Mouse (Mus musculus) heart, postnatal 0 days (tissue): ENCODE data around the gene Rgs6. TPM values are rescaled to one million over a fixed set of nuclear protein-coding genes. Genes with fewer than 3 reads are reported as not detected.

Experiments
- ATAC-seq: fragments of 200-750 bp; cut with Nextera tagmentation; 2 replicates; pipeline ENCODE4 v1.8.0; 2017; ENCODE audit warnings: low read depth, moderate number of reproducible peaks, moderate library complexity; ENCODE audit not compliant: insufficient read depth
- DNase-seq: peaks from one replicate; pipeline ENCODE4 v3.0.0-alpha.2; 2016; ENCODE audit warnings: low spot score
- H3K27ac ChIP-seq: fragments of 300-500 bp; sonication (generic); 2 replicates; pipeline ENCODE4 v1.5.1; 2014; ENCODE audit warnings: low read depth, mild to moderate bottlenecking
- H3K27me3 ChIP-seq: fragments of 300-500 bp; sonication (generic); 2 replicates; pipeline ENCODE4 v1.6.1; 2014; ENCODE audit warnings: low read length, mixed read lengths; ENCODE audit not compliant: control insufficient read depth, insufficient read depth
- H3K36me3 ChIP-seq: fragments of 300-500 bp; sonication (generic); replicated peaks from 2 replicates; pipeline ENCODE4 v1.6.1; 2014; ENCODE audit warnings: low read length, mixed read lengths; ENCODE audit not compliant: control insufficient read depth, insufficient read depth
- H3K4me1 ChIP-seq: fragments of 300-500 bp; sonication (generic); 2 replicates; pipeline ENCODE4 v1.6.1; 2014; ENCODE audit warnings: antibody characterized with exemption; ENCODE audit not compliant: control insufficient read depth, insufficient read depth
- H3K4me2 ChIP-seq: fragments of 300-500 bp; sonication (generic); 2 replicates; pipeline ENCODE4 v1.6.1; 2014; ENCODE audit warnings: low read depth, mild to moderate bottlenecking, low read length, moderate library complexity
- H3K4me3 ChIP-seq: fragments of 300-500 bp; sonication (generic); 2 replicates; pipeline ENCODE4 v1.5.1; 2014; ENCODE audit warnings: low read depth, low read length
- H3K9ac ChIP-seq: fragments of 300-500 bp; sonication (generic); replicated peaks from 2 replicates; pipeline ENCODE4 v1.6.1; 2014; ENCODE audit warnings: low read depth, low read length, mixed read lengths
- H3K9me3 ChIP-seq: fragments of 300-500 bp; sonication (generic); replicated peaks from 2 replicates; pipeline ENCODE4 v1.6.1; 2016; ENCODE audit warnings: low read length; ENCODE audit not compliant: control insufficient read depth
- CTCF ChIP-seq: IDR thresholded peaks from 2 replicates; pipeline ENCODE4 v1.5.1; 2016; ENCODE audit warnings: antibody characterized with exemption, control low read depth, low read depth
- EP300 ChIP-seq: IDR thresholded peaks from 2 replicates; pipeline ENCODE4 v1.6.1; 2016; ENCODE audit warnings: antibody characterized with exemption, low read depth
- WGBS: fragments of 180-500 bp; shearing (Covaris S2); extraction: QIAGEN DNeasy Blood & Tissue Kit; methylation state at CpG from one replicate; pipeline ENCODE4 v1.1.7; 2014; 5-methylcytosine and 5-hydroxymethylcytosine counted together
- polyA plus RNA-seq: library from polyadenylated mRNA; unstranded; fragments of >200 nt; fragmentation: Nextera tagmentation; extraction: Ambion mirVana; gene quantifications from 2 replicates; pipeline ENCODE4 v1.2.1, GENCODE M21; 2015
- total RNA-seq: library from RNA; depleted of rRNA; stranded (reverse); fragments of >200 nt; gene quantifications from 2 replicates; pipeline ENCODE4 v1.2.3, GENCODE M21; 2014; ENCODE audit warnings: low replicate concordance

Rgs6 gene
- total and polyA plus RNA-seq, 2 experiments from 2014 or later: 12.1 to 16.5 TPM

- Histone ChIP-seq H3K36me3 (no peaks in the 10 kb centered on the region), H3K27ac (0 out of 2 replicates have a peak overlapping the region, but pooled peaks have one; percentile 46), H3K4me3 (no peak overlapping the region), H3K9me3 (no peaks in the 10 kb centered on the region), H3K4me1 (peaks cover 16% of the 10 kb centered on the region), H3K9ac (no peak overlapping the region), H3K4me2 (no peak overlapping the region), H3K27me3 (no peaks in the 10 kb centered on the region)
- TF ChIP-seq EP300 (no peak), CTCF (no peak)
- ATAC-seq (peak; percentile 33; the same call in 1 of the 2 replicates), DNase-seq (peak; percentile 39)
- WGBS: 45% methylated on average over 13 of the region's 13 CpGs
These were observed 24.9 kb downstream of the Rgs6 start for GRCm38 (mm10) chr12:82612769-82613660.

GRCm38 (mm10) chr12:82616486-82616812 is 28.4 kb downstream of the Rgs6 start:
- H3K4me2 ChIP-seq: peak overlapping the region; percentile 81
- H3K9ac ChIP-seq: peak overlapping the region; percentile 59
- 2% methylated on average over 19 of the region's 19 CpGs for WGBS
- H3K4me3 ChIP-seq: peak overlapping the region; percentile 76
- ATAC-seq: no peak
- no peaks in the 10 kb centered on the region for H3K27me3 ChIP-seq
- DNase-seq: no peak
- no peaks in the 10 kb centered on the region for H3K36me3 ChIP-seq
- TF ChIP-seq CTCF: no peak
- TF ChIP-seq EP300: no peak
- no peaks in the 10 kb centered on the region for H3K9me3 ChIP-seq
- peak overlapping the region; percentile 37; the same call in 1 of the 2 replicates for H3K27ac ChIP-seq
- peaks cover 19% of the 10 kb centered on the region for H3K4me1 ChIP-seq

- H3K4me2 ChIP-seq: peak overlapping the region; percentile 81
- DNase-seq (peak; percentile 51), ATAC-seq (peak; percentile 78)
- H3K9me3 ChIP-seq: no peaks in the 10 kb centered on the region
- H3K27me3 ChIP-seq: no peaks in the 10 kb centered on the region
- 2% methylated on average over 84 of the region's 86 CpGs for WGBS
- H3K27ac ChIP-seq: peak overlapping the region; percentile 37; the same call in 1 of the 2 replicates
- H3K4me3 ChIP-seq: peak overlapping the region; percentile 76
- H3K4me1 ChIP-seq: peaks cover 19% of the 10 kb centered on the region
- H3K36me3 ChIP-seq: no peaks in the 10 kb centered on the region
- peak overlapping the region; percentile 59 for H3K9ac ChIP-seq
- TF ChIP-seq EP300 (no peak), CTCF (no peak; the same call in 1 of the 2 replicates)
These were observed 29.0 kb downstream of the Rgs6 start for GRCm38 (mm10) chr12:82616813-82617681.

GRCm38 (mm10) chr12:82617682-82618370 is 29.7 kb downstream of the Rgs6 start:
- Histone ChIP-seq H3K4me1 (peaks cover 17% of the 10 kb centered on the region), H3K27me3 (no peaks in the 10 kb centered on the region), H3K9ac (peak overlapping the region; percentile 59), H3K4me2 (peak overlapping the region; percentile 81), H3K27ac (no peak overlapping the region), H3K36me3 (no peaks in the 10 kb centered on the region), H3K4me3 (peak overlapping the region; percentile 76), H3K9me3 (no peaks in the 10 kb centered on the region)
- TF ChIP-seq EP300 (no peak), CTCF (no peak)
- ATAC-seq (no peak), DNase-seq (no peak)
- 21% methylated on average over 20 of the region's 20 CpGs for WGBS

- Histone ChIP-seq H3K4me3 (no peak overlapping the region), H3K4me1 (no peaks in the 10 kb centered on the region), H3K9me3 (no peaks in the 10 kb centered on the region), H3K27ac (no peak overlapping the region), H3K9ac (no peak overlapping the region), H3K27me3 (no peaks in the 10 kb centered on the region), H3K36me3 (no peaks in the 10 kb centered on the region), H3K4me2 (no peak overlapping the region)
- ATAC-seq (no peak), DNase-seq (no peak)
- TF ChIP-seq EP300 (no peak), CTCF (no peak)
- 91% methylated on average over 10 of the region's 10 CpGs for WGBS
These were observed 52.3 kb downstream of the Rgs6 start for GRCm38 (mm10) chr12:82640441-82640840.
